Mouse (Mus musculus) cerebellum, adult 8-10 months (tissue): ENCODE data around the gene Nup54.
A peak's percentile ranks its signal among the peaks of the same experiment; 100 is the strongest.

ENCODE experiments used
- DNase-seq: peaks from one replicate; pipeline ENCODE4 v3.0.0; 2022

Nup54 gene

GRCm38 (mm10) chr5:92435025-92435584, at the start of gene Nup54:
Nup54 (minus strand) TSS chr5:92435219.
- DNase-seq: peak; percentile 95

- no peak for DNase-seq
Measured at GRCm38 (mm10) chr5:92472863-92473262, 37.8 kb upstream of the Nup54 start.

- no peak for DNase-seq
Measured at GRCm38 (mm10) chr5:92471531-92471930, 36.5 kb upstream of the Nup54 start.

- DNase-seq: peak; percentile 27
Measured at GRCm38 (mm10) chr5:92469201-92470130, 34.4 kb upstream of the Nup54 start.

GRCm38 (mm10) chr5:92468234-92468633, 33.2 kb upstream of the Nup54 start:
- DNase-seq: no peak

- DNase-seq: no peak
Measured at GRCm38 (mm10) chr5:92467102-92467766, 32.2 kb upstream of the Nup54 start.

- DNase-seq: no peak
Measured at GRCm38 (mm10) chr5:92465511-92465910, 30.5 kb upstream of the Nup54 start.

- DNase-seq: peak; percentile 52
Measured at GRCm38 (mm10) chr5:92461321-92461720, 26.3 kb upstream of the Nup54 start.

- no peak for DNase-seq
Measured at GRCm38 (mm10) chr5:92458726-92459125, 23.7 kb upstream of the Nup54 start.

- no peak for DNase-seq
Measured at GRCm38 (mm10) chr5:92457410-92457809, 22.4 kb upstream of the Nup54 start.

- DNase-seq: no peak
Measured at GRCm38 (mm10) chr5:92452876-92453275, 17.9 kb upstream of the Nup54 start.

- DNase-seq: no peak
Measured at GRCm38 (mm10) chr5:92446736-92447135, 11.7 kb upstream of the Nup54 start.

GRCm38 (mm10) chr5:92445016-92445415, 10.0 kb upstream of the Nup54 start:
- no peak for DNase-seq

- no peak for DNase-seq
Measured at GRCm38 (mm10) chr5:92442914-92443313, 7.9 kb upstream of the Nup54 start.

- no peak for DNase-seq
Measured at GRCm38 (mm10) chr5:92441494-92441893, 6.5 kb upstream of the Nup54 start.

- no peak for DNase-seq
Measured at GRCm38 (mm10) chr5:92438540-92438939, 3.5 kb upstream of the Nup54 start.

- DNase-seq: no peak
Measured at GRCm38 (mm10) chr5:92434571-92434985, 441 bp downstream of the Nup54 start.

- DNase-seq: peak; percentile 14
Measured at GRCm38 (mm10) chr5:92434070-92434469, 949 bp downstream of the Nup54 start.

GRCm38 (mm10) chr5:92431611-92432010, 3.4 kb downstream of the Nup54 start:
- no peak for DNase-seq

GRCm38 (mm10) chr5:92430723-92431122, 4.3 kb downstream of the Nup54 start:
- DNase-seq: no peak

- no peak for DNase-seq
Measured at GRCm38 (mm10) chr5:92424126-92424525, 10.9 kb downstream of the Nup54 start.

- DNase-seq: no peak
Measured at GRCm38 (mm10) chr5:92413982-92414375, 21.0 kb downstream of the Nup54 start.

- no peak for DNase-seq
Measured at GRCm38 (mm10) chr5:92413271-92413981, 21.6 kb downstream of the Nup54 start.
